Mouse (Mus musculus): Measurements from ENCODE around the gene Spsb3.

- TF ChIP-seq EP300 (IDR thresholded peaks at IDR 0.05; ENCODE audit: low read depth) (peak; percentile 100), CTCF (IDR thresholded peaks at IDR 0.05; ENCODE audit: low read depth) (peak; percentile 84)
Measured at GRCm38 (mm10) chr17:24902671-24903474, 16.4 kb downstream of the Spsb3 start.
